Mouse (Mus musculus) Patski (cell line): ENCODE measurements around the gene Fsip1. TPM values are rescaled to one million over a fixed set of nuclear protein-coding genes. Genes with fewer than 3 reads are reported as not detected.

ENCODE experiments used
- ATAC-seq: fragments of 100-300 bp; one replicate; pipeline ENCODE4 v1.8.0; 2021
- CTCF ChIA-PET: fragments of 350-600 bp; sonication (Branson Sonifier 250); formaldehyde crosslinking; loops from one replicate; lab custom pipeline; 2022; ENCODE audit warnings: inconsistent platforms; lab: Charles Lee
- POLR2A ChIA-PET: fragments of 350-600 bp; sonication (Branson Sonifier 250); formaldehyde crosslinking; loops from one replicate; lab custom pipeline; 2022; ENCODE audit warnings: antibody characterized with exemption, inconsistent platforms; lab: Charles Lee
- DNase-seq: peaks from one replicate; pipeline ENCODE4 v3.0.0-alpha.2; 2011; ENCODE audit warnings: low read depth, low spot score
- H3K27me3 ChIP-seq: fragments of 371-371 bp; one replicate; pipeline ENCODE4 v1.5.1; 2021
- CTCF ChIP-seq: fragments of 100-300 bp; IDR thresholded peaks from one replicate; pipeline ENCODE4 v1.5.1; 2021
- in situ Hi-C: fragments of 300-500 bp; cut with MboI; formaldehyde crosslinking; loops from 3 replicates; pipeline ENCODE4 v1.11.1; 2018; ENCODE audit warnings: low pct_unique_long_range_greater_than_20kb, mixed read lengths
- polyA plus RNA-seq: library from polyadenylated mRNA; unstranded; gene quantifications from one replicate; pipeline ENCODE4 v1.2.3, GENCODE M21; 2021

The Fsip1 gene
- polyA plus RNA-seq, 1 experiment from 2014 or later: 0.99 TPM

GRCm38 (mm10) chr2:118118045-118118444 lies 138.7 kb downstream of the Fsip1 start:
- ChIA-PET POLR2A (interaction anchor here (0.7 kb wide), 1 partner anchor 8 kb away, joined by 3 read pairs; no protein-coding TSS in a partner anchor), CTCF (interaction anchor here (1.0 kb wide), 1 partner anchor 466 kb away, joined by 3 read pairs; no protein-coding TSS in a partner anchor)
- ATAC-seq (no peak), DNase-seq (no peak)
- in situ Hi-C loops: loop anchor here (5.0 kb wide), 1 partner anchor 79 kb away; no protein-coding TSS in a partner anchor
- H3K27me3 ChIP-seq: no peaks in the 10 kb centered on the region
- no peak for TF ChIP-seq CTCF

GRCm38 (mm10) chr2:118117401-118117800 lies 139.4 kb downstream of the Fsip1 start:
- no peaks in the 10 kb centered on the region for H3K27me3 ChIP-seq
- in situ Hi-C loops: loop anchor here (5.0 kb wide), 1 partner anchor 80 kb away; no protein-coding TSS in a partner anchor
- ChIA-PET POLR2A (no interaction called here), CTCF (interaction anchor here (1.0 kb wide), 1 partner anchor 465 kb away, joined by 3 read pairs; no protein-coding TSS in a partner anchor)
- ATAC-seq (no peak), DNase-seq (no peak)
- no peak for TF ChIP-seq CTCF

DNA sequence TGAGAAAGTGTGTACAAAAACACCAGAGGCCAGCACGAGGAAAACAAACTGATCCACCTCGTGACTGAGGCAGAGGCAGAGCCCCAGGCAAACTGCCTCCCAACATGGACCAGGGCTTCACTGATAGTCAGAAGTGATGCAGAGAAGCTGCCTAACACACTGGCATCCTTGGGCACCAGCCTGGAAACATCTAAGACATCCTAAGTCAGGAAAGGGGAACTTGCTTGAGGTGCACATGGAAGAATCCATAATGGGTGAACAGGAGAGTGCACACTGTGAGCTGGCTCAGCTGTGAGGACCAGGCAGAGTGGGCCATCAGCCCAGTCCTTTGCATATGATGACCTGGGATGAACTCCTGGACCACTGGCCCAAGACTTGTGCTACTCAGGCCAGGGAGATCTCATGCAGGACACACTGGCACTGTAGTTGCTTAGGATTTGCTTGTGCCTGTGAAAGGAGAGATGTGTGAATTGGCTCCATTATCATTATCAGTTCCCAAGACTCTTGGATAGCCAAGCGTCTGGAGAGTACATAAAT lies 139.9 kb downstream of the Fsip1 start:
- no peaks in the 10 kb centered on the region for H3K27me3 ChIP-seq
- no peak for TF ChIP-seq CTCF
- ChIA-PET POLR2A (no interaction called here), CTCF (no interaction called here)
- ATAC-seq: peak; percentile 0
- no peak for DNase-seq
- in situ Hi-C loops: loop anchor here (5.0 kb wide), 1 partner anchor 80 kb away; no protein-coding TSS in a partner anchor

- no peak for DNase-seq
- TF ChIP-seq CTCF: no peak
- no peaks in the 10 kb centered on the region for H3K27me3 ChIP-seq
- ChIA-PET CTCF (interaction anchor here (1.1 kb wide), 1 partner anchor 66 kb away, joined by 3 read pairs; no protein-coding TSS in a partner anchor), POLR2A (interaction anchor here (0.8 to 1.1 kb wide), 2 partner anchors 65 to 654 kb away, joined by 3 to 4 read pairs; no protein-coding TSS in a partner anchor)
- peak; percentile 3 for ATAC-seq
- in situ Hi-C loops: loop anchor here (5.0 kb wide), 1 partner anchor 81 kb away; no protein-coding TSS in a partner anchor
Measured at GRCm38 (mm10) chr2:118116180-118116579, 140.6 kb downstream of the Fsip1 start.

- ATAC-seq: no peak
- no peaks in the 10 kb centered on the region for H3K27me3 ChIP-seq
- no peak for TF ChIP-seq CTCF
- in situ Hi-C loops: loop anchor here (5.0 kb wide), 1 partner anchor 82 kb away; no protein-coding TSS in a partner anchor
- ChIA-PET CTCF (interaction anchor here (1.1 to 2.6 kb wide), 4 partner anchors 66 to 124 kb away, joined by 3 to 10 read pairs (median 5); no protein-coding TSS in a partner anchor), POLR2A (interaction anchor here (0.8 to 1.1 kb wide), 2 partner anchors 65 to 654 kb away, joined by 3 to 4 read pairs; no protein-coding TSS in a partner anchor)
- no peak for DNase-seq
Measured at GRCm38 (mm10) chr2:118115647-118116046, 141.1 kb downstream of the Fsip1 start.

- DNase-seq: no peak
- in situ Hi-C loops: loop anchor here (5.0 kb wide), 6 partner anchors 83 to 652 kb away; no protein-coding TSS in a partner anchor
- ChIA-PET POLR2A (interaction anchor here (1.3 kb wide), 1 partner anchor 121 kb away, joined by 3 read pairs; no protein-coding TSS in a partner anchor), CTCF (interaction anchor here (1.1 to 2.6 kb wide), 5 partner anchors 44 to 131 kb away, joined by 3 to 10 read pairs (median 4); no protein-coding TSS in a partner anchor)
- no peaks in the 10 kb centered on the region for H3K27me3 ChIP-seq
- TF ChIP-seq CTCF: no peak
- ATAC-seq: no peak
Measured at GRCm38 (mm10) chr2:118114671-118115070, 142.1 kb downstream of the Fsip1 start.

- DNase-seq: no peak
- POLR2A ChIA-PET: interaction anchor here (1.3 to 1.6 kb wide), 2 partner anchors 122 to 460 kb away, joined by 3 to 5 read pairs; no protein-coding TSS in a partner anchor
- no peaks in the 10 kb centered on the region for H3K27me3 ChIP-seq
- CTCF ChIA-PET: interaction anchor here (1.1 to 2.6 kb wide), 5 partner anchors 45 to 132 kb away, joined by 3 to 10 read pairs (median 4); no protein-coding TSS in a partner anchor
- no peak for ATAC-seq
- no peak for TF ChIP-seq CTCF
- in situ Hi-C loops: loop anchor here (5.0 kb wide), 5 partner anchors 133 to 652 kb away; no protein-coding TSS in a partner anchor
Measured at GRCm38 (mm10) chr2:118113808-118114524, 142.8 kb downstream of the Fsip1 start.

DNA sequence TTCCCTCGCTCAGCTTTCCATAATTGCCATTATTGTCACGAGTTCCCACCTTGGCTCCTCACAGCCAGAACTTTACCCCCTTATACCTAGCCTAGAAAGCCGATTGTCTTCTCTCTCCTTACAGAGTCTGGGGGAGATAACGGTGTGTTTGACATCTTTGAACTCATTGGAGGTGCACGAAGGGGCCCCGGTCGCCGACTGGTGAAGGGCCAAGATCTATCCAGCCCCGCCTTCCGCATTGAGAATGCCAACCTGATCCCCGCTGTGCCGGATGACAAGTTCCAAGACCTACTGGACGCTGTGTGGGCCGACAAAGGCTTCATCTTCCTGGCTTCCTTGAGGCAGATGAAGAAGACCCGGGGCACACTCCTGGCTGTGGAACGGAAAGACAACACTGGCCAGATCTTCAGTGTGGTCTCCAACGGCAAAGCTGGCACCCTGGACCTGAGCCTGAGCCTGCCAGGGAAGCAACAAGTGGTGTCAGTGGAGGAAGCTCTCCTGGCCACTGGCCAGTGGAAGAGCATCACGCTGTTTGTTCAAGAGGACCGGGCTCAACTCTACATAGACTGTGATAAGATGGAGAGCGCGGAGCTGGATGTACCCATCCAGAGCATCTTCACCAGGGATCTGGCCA lies 143.8 kb downstream of the Fsip1 start:
- DNase-seq: no peak
- ATAC-seq: no peak
- POLR2A ChIA-PET: interaction anchor here (0.7 to 1.6 kb wide), 5 partner anchors 9 to 459 kb away, joined by 3 to 5 read pairs (median 3); no protein-coding TSS in a partner anchor
- no peaks in the 10 kb centered on the region for H3K27me3 ChIP-seq
- in situ Hi-C loops: loop anchor here (5.0 kb wide), 5 partner anchors 134 to 651 kb away; no protein-coding TSS in a partner anchor
- TF ChIP-seq CTCF: no peak
- CTCF ChIA-PET: interaction anchor here (0.8 to 2.6 kb wide), 4 partner anchors 43 to 610 kb away, joined by 3 to 10 read pairs (median 3); no protein-coding TSS in a partner anchor

- in situ Hi-C loops: loop anchor here (5.0 kb wide), 5 partner anchors 135 to 650 kb away; no protein-coding TSS in a partner anchor
- no peak for TF ChIP-seq CTCF
- ATAC-seq (no peak), DNase-seq (no peak)
- POLR2A ChIA-PET: interaction anchor here (0.7 to 1.6 kb wide), 5 partner anchors 129 to 648 kb away, joined by 3 to 5 read pairs (median 3); no protein-coding TSS in a partner anchor
- H3K27me3 ChIP-seq: no peaks in the 10 kb centered on the region
- CTCF ChIA-PET: interaction anchor here (0.8 to 1.3 kb wide), 3 partner anchors 43 to 610 kb away, joined by 3 read pairs; no protein-coding TSS in a partner anchor
Measured at GRCm38 (mm10) chr2:118112438-118112837, 144.3 kb downstream of the Fsip1 start.
